Mouse (Mus musculus): ENCODE results near the gene C1rl. TPM values are rescaled to one million over a fixed set of nuclear protein-coding genes. Genes with fewer than 3 reads are reported as not detected.
A peak's percentile ranks its signal among the peaks of the same experiment; 100 is the strongest.
"Not testable (repeated sequence)": the region's sequence is repeated elsewhere in the genome, so short reads cannot be mapped to it uniquely, and the experiment has no call there.

Gene C1rl
- total RNA-seq, 1 experiment from 2014 or later: 6.6 TPM

DNA sequence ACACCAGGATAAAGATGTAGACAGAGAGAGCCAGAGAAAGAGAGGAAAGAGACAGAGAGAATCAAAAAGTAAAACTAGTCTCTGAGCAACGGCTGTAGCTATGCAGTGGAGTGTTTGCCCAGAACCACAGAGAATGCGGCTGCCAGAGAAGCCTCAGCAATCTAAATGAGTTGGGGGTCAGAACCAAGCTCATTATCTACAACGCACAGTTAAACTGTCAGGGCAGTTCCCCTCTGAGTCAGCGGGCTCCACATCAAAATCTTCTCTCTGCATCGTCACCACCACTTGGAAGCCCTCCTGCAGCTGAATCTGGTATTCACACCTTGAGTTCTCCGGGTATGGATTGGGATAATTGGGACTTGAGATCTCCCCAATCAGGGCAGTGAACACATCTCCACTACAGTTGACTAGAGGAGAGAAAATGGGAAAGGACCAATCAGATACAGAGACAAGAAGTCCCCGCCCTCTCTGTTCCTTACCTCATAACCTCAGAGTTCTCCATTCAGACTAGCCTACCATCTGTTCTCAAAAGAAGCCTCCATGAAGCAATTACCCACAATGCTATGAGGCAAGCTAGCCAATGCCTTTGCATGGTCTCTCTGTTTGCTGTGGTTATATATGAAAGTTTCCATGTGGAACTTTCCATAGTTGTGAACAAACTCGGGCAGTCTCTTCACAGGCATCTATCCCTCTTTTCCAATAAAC is 43.4 kb downstream of the C1rl start:
- not testable (repeated sequence) for ATAC-seq (replicated peaks in 1 of 2; ENCODE audit: insufficient read depth in 1 of 2, low FRiP score in 2 of 2, low TSS enrichment in 1 of 2, low read depth in 1 of 2, poor library complexity in 2 of 2, severe bottlenecking in 2 of 2)

DNA sequence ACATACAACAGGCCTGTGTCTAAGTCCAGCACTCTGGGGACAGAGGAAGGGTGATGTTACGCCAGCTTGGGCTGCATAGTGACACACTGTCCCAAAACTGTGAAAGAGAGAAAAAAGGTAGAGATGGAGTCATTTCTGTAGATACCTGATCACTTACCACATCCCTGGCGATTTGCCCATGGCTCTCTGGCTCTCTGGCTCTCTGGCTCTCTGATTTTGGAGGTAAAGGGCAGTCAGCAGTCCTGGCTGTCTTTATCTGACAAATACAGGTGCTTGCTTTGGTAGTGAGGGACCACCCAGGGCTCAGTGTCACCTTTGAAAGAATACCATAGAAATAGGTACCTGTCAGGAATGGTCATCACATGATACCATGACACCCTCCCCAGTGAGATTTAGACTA is 48.3 kb downstream of the C1rl start:
- not testable (repeated sequence) for ATAC-seq (replicated peaks in 1 of 2; ENCODE audit: insufficient read depth in 1 of 2, low FRiP score in 2 of 2, low TSS enrichment in 1 of 2, low read depth in 1 of 2, poor library complexity in 2 of 2, severe bottlenecking in 2 of 2)

DNA sequence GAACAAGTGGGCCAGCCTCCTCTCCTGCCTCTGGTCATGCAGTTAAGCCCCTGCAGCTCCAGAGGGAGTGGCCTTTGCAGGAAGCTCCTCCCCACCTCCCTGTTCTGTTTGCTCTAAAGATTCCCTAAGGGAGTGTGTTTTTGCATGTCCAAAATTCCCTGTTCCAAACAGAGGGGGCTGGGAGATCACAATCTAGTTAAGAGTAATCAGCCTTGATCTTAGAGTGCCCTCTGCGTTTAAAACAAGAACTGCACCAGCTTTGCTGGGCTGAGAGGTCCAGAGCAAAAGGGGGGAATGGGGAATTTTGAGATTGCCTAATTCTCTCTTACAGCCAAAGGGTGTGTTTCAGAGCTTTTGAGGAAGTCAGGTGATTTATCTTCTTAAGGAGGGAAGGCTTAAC is 49.4 kb downstream of the C1rl start, which contains the start of gene C1s1:
Gene C1s1 (minus strand): TSS at position 76 of the 400 bp plus-strand sequence.
- ATAC-seq (replicated peaks in 1 of 2; ENCODE audit: insufficient read depth in 1 of 2, low FRiP score in 2 of 2, low TSS enrichment in 1 of 2, low read depth in 1 of 2, poor library complexity in 2 of 2, severe bottlenecking in 2 of 2): peak; percentile 73

DNA sequence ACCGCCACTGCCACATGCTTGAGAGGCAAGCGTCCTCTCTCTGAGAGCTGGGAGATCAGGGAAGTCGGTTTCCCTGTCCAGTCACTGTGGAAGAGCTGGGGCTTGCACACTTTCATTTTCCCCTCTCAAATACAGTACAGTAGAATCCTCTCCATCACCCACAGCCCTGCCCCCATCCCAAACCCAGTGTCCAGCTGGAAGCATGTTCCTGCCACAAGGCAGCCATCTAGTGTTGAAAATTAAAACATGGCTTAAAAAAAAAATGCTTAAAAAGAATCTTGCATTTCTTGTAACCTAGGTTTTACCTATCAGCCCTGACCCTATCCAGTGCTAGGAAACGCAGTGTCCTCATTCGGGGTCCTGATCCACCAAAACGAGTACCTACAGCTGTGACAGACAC is 51.6 kb downstream of the C1rl start:
- ATAC-seq (replicated peaks in 1 of 2; ENCODE audit: insufficient read depth in 1 of 2, low FRiP score in 2 of 2, low TSS enrichment in 1 of 2, low read depth in 1 of 2, poor library complexity in 2 of 2, severe bottlenecking in 2 of 2): no peak

DNA sequence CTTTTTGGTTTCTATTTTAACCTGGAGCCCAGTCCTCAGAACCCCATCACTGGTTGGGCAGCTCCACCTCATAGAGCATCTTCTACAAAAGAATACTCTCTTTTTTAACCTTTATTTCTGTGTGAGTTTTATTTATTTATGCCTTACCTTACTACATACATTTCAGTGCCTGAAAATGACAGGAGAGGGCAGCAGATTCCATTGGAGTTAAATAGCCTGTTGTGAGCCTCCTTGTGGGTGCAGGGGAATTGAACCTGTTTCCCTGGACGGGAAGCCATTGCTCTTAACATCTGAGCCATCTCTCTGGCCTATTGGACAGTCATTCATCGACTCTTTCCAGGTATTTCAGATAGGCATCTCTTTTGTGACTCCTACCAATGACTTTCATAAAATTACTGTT is 52.5 kb downstream of the C1rl start:
- ATAC-seq (replicated peaks in 1 of 2; ENCODE audit: insufficient read depth in 1 of 2, low FRiP score in 2 of 2, low TSS enrichment in 1 of 2, low read depth in 1 of 2, poor library complexity in 2 of 2, severe bottlenecking in 2 of 2): no peak

DNA sequence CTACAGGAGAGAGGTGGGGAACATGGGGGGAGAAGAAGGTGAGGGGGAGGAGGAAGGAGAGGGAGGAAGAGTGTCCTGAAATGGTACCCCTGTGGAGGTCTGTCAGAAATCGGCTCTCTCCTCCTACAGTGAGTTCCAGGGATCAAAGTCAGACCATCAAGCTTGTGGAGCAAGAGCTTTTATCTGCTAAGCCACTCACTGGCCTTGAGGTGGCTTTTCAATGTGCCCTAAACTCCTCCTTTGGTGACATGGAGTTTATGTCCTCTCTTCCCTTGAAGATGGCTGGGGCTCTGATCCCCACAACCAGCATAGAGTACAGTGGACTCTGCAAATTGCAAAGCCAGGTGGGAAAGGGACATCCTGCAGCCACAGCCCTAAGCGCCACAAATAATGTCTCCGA is 55.1 kb downstream of the C1rl start:
- not testable (repeated sequence) for ATAC-seq (replicated peaks in 1 of 2; ENCODE audit: insufficient read depth in 1 of 2, low FRiP score in 2 of 2, low TSS enrichment in 1 of 2, low read depth in 1 of 2, poor library complexity in 2 of 2, severe bottlenecking in 2 of 2)

DNA sequence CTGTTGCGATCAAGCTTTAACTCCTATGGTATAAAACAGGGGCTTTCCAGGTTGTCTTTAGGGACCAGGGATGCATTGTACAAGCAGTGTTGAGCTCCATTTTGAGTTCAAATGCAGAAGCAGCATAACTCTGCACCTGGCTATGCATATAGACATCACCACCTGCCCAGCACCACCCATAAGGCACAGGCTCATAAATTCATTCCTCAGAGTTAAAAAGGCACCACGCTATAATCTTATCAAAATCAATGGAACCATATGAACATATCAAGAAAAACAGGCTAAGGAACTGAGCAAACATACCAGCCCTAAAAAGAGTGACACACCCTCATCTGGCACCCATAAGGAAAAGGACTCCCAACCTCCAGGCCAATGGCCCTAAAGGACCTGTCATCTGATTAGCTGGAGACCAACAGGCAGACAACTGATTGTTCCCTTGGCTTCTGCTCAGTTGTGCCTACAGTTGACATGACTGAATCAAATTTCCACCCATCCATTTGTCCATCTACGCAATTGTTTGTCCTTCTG is 56.2 kb downstream of the C1rl start:
- ATAC-seq (replicated peaks in 1 of 2; ENCODE audit: insufficient read depth in 1 of 2, low FRiP score in 2 of 2, low TSS enrichment in 1 of 2, low read depth in 1 of 2, poor library complexity in 2 of 2, severe bottlenecking in 2 of 2): no peak

DNA sequence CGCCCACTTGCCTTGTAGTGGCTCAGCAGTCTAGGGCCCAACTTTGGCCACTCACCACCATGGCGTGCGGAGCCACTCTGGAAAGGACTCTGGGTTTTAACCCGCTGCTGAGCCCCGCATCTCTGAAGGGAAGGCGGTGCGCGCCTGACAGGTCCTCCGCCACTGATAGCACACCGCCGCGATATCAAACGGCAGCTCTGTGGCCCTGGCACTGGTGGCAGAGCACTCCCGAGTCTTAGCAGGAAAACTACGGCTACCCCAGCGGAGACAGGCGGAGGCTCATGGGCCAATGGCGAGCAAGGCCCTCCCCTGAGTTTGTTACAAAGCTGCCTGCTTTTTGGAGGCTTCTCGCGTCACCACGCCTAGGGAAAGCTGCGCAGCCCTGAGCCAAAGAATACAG is 59.9 kb downstream of the C1rl start:
- ATAC-seq (replicated peaks in 1 of 2; ENCODE audit: insufficient read depth in 1 of 2, low FRiP score in 2 of 2, low TSS enrichment in 1 of 2, low read depth in 1 of 2, poor library complexity in 2 of 2, severe bottlenecking in 2 of 2): no peak

DNA sequence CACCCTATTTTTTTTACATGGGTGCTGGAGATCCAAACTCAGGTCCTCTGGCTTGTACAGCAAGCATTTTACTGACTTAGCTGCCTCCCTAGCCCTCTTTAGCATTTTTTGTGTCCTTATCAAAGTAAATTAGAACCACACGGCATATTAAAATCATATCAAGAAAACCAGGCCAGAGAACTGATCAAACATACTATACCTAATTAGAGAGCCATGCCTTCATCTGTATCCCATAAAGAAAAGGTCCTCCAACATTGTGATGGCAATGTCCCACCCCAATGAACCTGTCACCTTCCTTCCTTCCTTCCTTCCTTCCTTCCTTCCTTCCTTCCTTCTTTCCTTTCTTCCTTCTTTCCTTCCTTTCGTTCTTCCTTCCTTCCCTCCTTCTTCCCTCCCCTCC is 63.0 kb downstream of the C1rl start:
- ATAC-seq (replicated peaks in 1 of 2; ENCODE audit: insufficient read depth in 1 of 2, low FRiP score in 2 of 2, low TSS enrichment in 1 of 2, low read depth in 1 of 2, poor library complexity in 2 of 2, severe bottlenecking in 2 of 2): not testable (repeated sequence)

Other genes starting within 250 kb of the C1rl start
- gene Cd163, start 188.5 kb upstream of the C1rl start, total RNA-seq (2017): 4.2 and 4.7 TPM in 2 replicates
- gene Pex5, start 78.0 kb upstream of the C1rl start, total RNA-seq (2017): 23.6 and 37.3 TPM in 2 replicates
- 13.4 and 23.8 TPM in 2 replicates for gene Clstn3, start 28.3 kb upstream of the C1rl start, total RNA-seq (2017)
- gene C1ra, start 19.3 kb downstream of the C1rl start, total RNA-seq (2017): 11.0 and 13.7 TPM in 2 replicates
- gene C1s1, start 49.2 kb downstream of the C1rl start, total RNA-seq (2017): not detected in 2 replicates
- gene C1rb, start 77.2 kb downstream of the C1rl start, total RNA-seq (2017): not detected in 2 replicates
- not detected in 2 replicates for gene C1s2, start 143.0 kb downstream of the C1rl start, total RNA-seq (2017)
- gene Lpcat3, start 169.9 kb downstream of the C1rl start, total RNA-seq (2017): 28.5 and 29.6 TPM in 2 replicates
- 160 and 203 TPM in 2 replicates for gene Emg1, start 219.1 kb downstream of the C1rl start, total RNA-seq (2017)
- gene Phb2, start 219.2 kb downstream of the C1rl start, total RNA-seq (2017): 252 and 265 TPM in 2 replicates
- 476 and 523 TPM in 2 replicates for gene Ptpn6, start 245.6 kb downstream of the C1rl start, total RNA-seq (2017)
- gene Grcc10, start 248.3 kb downstream of the C1rl start, total RNA-seq (2017): 189 and 215 TPM in 2 replicates